Mouse (Mus musculus): ENCODE results near the gene Adm.
A peak's percentile ranks its signal among the peaks of the same experiment; 100 is the strongest.
"Not testable (repeated sequence)": the region's sequence is repeated elsewhere in the genome, so short reads cannot be mapped to it uniquely, and the experiment has no call there.

The Adm gene

DNA sequence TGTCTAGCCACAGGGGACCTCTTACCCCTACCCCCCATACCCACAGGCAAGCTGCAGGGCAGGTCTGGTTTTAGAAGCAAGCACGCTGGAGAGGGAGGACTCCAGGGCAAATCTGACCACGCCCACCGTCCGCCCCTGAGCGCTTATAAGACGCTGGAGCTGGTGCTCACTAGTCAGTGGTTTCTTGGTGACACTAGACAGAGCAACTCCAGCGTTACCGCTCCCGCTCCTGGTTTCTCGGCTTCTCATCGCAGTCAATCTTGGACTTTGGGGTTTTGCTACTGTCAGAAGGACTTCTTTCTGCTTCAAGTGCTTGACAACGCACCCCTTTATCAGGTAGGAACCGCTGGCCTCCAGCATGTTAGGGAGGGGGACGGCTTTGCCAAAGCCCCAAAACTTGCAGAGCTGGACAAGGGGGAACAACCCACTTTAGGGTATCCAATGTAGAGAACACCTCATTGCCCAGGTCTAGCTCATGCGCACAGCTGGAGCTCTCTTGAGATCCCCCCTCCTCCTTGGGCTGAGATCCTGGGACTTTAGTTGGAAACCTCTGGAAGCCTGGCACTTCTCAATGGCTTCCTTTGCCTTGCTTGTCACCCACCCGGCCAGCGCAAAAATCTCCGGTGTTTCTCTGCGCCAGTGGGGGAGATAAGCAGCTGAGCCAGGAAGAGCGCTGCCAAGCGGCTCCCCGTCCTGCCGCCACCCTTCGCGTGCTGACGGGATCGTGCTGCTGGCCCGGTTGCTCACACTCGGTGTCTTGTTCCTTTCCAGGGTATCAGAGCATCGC, at the start of gene Adm:
Adm (plus strand) TSS at position 176 of the 787 bp plus-strand sequence.
- DNase-seq (ENCODE audit: low spot score in 2 of 2) = peak; percentile 90 to 93

DNA sequence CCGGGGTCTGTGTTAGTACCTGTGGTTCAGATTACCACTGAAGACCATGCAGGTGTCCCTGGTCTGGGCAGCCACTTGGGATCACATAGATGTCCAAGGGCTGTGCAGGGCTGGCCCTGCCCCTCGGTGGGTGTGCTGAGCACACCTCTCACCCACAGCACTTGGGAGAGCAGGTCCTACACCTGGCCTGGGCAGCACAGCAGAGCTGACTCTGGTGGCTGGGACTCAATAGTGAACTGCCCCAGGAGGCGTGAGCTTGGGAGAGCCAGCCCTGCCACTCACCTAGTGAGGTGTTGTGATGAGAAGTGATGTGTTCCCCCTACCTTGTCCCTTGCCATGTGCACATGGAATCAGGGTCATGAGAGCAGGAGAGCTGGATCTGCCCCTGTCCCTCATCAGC, 43.8 kb upstream of the Adm start:
- DNase-seq (ENCODE audit: low spot score in 2 of 2) = no peak

GRCm38 (mm10) chr7:110584159-110584558, 43.3 kb upstream of the Adm start:
- no peak for DNase-seq (ENCODE audit: low spot score in 2 of 2)

DNA sequence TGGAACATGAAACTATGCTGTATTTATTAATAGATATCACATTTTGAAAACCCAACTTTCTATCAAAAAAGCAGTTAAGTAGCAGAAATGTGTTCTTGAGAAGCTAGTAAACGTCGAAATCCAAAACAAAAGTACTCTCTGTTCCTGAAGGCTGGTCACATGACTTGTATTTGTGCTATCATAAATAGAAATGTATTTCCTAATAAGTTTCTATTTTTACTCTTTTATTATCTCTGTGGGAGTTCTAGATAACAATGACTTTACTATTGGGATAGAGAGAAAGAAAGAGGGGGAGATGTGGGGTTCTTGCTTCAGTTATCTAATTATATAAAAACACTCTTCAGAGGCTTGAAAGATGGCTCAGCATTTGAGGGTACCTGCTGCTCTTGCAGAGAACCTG, 42.2 kb upstream of the Adm start:
- no peak for DNase-seq (ENCODE audit: low spot score in 2 of 2)

GRCm38 (mm10) chr7:110587721-110588120, 39.7 kb upstream of the Adm start:
- DNase-seq (ENCODE audit: low spot score in 2 of 2) = no peak

- DNase-seq (ENCODE audit: low spot score in 2 of 2) = not testable (repeated sequence)
Observed at GRCm38 (mm10) chr7:110593991-110594390, 33.5 kb upstream of the Adm start.

- no peak for DNase-seq (ENCODE audit: low spot score in 2 of 2)
Observed at GRCm38 (mm10) chr7:110597141-110597540, 30.3 kb upstream of the Adm start.

DNA sequence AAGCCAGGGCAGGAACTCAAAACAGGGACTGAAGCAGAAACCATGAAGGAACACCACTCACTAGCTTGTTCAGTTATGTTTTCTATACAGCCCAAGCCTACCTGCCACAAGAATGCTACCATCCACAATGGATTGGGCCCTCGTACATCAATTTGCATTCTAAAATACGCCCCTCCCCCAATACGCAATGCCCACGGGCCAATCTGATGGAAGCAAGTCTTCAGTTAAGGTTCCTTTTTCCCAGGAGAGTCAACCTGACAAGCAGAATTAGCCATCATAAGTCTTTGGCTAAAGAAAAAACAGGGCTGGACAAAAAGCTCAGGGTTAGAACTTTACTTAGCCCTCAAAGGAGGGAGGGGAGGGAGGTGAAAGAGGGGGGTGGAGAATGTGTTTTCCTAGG, 22.0 kb upstream of the Adm start:
- no peak for DNase-seq (ENCODE audit: low spot score in 2 of 2)

GRCm38 (mm10) chr7:110606906-110607305, 20.6 kb upstream of the Adm start:
- no peak for DNase-seq (ENCODE audit: low spot score in 2 of 2)

DNA sequence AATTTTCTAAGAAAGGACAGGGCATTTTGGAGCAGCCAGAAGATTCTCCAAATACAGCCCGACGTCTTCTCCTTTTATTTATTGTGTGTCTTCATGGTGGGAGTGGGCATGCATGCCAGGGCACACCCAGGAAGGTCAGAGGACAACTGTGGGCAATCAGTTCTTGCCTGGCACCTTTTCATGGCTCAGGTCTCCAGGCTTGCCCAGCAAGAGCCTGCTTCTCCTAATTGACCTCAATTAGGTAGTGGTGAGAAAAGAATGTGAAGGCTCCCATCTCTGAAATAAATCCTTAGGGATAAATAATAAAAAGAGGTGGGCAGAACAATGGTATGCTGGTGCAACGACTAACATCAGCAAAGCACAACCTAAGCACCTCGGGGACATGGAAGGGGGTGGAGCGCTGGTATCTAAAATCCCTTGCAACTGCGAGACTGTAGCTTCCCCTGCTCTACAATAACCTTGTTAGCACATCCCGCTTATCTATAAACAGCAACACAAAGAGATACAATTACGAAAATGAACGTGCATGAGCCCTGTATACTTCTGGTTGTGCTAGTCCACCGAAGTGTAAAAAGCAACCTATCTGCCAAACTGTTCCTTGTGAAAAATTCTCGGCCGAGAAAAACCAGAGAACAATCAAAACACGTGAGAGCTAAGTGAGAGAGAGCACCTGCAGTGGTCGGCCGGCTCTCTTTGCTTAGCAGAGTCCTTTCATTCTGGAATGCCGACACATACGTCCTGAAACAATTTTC, 13.9 kb upstream of the Adm start:
- no peak for DNase-seq (ENCODE audit: low spot score in 2 of 2)

DNA sequence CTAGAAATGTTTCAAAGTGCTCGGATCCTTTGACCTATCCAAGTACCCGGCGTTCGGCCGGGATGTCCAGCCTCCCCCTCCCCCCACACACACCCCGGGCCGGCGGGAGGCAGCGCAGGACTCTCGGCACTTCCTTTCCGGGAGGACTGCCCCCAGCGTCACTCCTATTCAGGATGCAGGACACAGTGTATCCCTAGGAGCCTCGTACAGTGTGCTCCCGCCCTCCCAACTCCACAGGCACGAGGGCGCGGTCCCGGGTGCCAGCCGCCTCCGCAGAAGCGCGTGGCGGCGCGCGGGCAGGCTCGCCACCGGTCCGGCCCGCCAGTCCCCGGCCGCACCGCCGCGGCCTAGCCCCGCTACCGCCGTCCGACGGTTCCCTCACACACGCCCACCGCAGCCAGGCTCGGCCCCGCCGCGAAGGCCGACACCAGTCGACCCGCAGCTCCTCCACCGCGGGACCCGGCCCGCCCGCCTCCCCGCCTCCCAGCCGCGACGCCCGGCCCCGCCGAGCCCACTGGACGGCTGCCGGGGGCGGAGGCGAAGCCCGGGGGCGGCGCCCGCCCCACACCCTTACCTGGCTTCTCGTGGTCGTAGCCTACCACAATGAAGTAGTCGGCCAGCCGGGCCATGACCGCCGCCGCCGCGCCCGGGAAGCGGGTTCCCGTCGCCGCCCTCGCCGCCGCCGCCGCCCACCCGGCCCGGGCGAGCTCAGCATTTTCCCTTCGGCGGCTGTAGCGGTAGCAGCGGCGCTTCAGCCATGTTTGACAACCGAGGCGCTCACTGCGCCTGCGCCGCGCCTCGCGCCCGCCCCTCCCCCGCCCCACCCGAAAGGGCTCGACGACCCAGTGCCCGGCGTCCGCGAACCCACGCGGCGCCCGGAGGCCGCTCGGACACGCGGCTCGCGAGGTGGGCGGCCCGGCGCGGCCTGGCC, 13.1 kb upstream of the Adm start, which contains the start of gene Sbf2:
Sbf2 (minus strand) TSS at position 790 of the 931 bp plus-strand sequence.
- peak; percentile 80 to 82 for DNase-seq (ENCODE audit: low spot score in 2 of 2)

DNA sequence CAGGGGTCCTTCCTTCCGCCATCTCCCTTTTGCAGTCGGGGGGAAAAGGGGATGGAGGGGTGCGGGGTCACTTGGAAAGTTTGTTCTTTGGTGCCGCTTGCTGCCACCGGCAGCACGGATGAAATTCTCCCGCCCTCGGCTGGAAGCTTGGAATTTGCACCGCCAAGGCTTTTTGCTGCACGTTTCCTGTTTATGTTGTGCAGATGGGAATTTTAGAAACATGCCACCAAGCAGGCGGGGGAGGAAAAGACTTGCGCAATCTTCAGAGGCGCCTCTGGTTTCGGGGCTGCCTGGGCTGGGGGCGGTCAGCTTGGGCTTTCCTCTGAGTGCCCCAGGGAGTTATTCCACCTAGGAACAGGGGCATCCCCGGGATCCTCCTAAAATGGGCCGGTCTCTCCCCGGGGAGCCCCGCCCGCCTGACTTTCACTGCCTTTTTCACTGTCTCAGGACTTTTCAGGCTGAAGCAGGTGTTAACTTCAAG, 12.3 kb upstream of the Adm start:
- DNase-seq (ENCODE audit: low spot score in 2 of 2) = peak; percentile 68 to 75

GRCm38 (mm10) chr7:110615792-110616191, 11.7 kb upstream of the Adm start:
- peak in 1 of 2 experiments; percentile 13 for DNase-seq (ENCODE audit: low spot score in 2 of 2)

- no peak for DNase-seq (ENCODE audit: low spot score in 2 of 2)
Observed at GRCm38 (mm10) chr7:110619086-110619611, 8.3 kb upstream of the Adm start.

GRCm38 (mm10) chr7:110624067-110624466, 3.4 kb upstream of the Adm start:
- no peak for DNase-seq (ENCODE audit: low spot score in 2 of 2)

DNA sequence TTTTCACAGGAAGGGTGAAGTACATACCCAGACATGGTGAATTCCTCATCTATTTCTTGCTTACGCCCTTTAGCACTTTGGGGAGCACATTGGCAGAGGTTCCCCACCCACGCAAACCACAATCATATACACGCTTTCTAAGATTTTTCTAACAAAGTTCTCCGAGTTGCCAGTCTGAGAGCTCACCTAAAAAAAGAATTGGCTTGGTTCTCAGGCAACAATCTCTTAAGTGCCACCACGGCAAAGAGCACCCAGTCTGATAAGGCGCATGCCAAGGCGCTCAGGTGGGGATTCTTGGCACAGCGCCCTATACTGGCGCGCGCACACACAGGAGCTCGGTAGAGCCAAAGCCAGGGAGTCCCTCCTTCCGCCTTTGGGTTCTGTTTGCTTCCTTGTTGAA, 2.5 kb upstream of the Adm start:
- DNase-seq (ENCODE audit: low spot score in 2 of 2) = no peak

- DNase-seq (ENCODE audit: low spot score in 2 of 2) = no peak
Observed at GRCm38 (mm10) chr7:110625489-110625888, 2.0 kb upstream of the Adm start.

DNA sequence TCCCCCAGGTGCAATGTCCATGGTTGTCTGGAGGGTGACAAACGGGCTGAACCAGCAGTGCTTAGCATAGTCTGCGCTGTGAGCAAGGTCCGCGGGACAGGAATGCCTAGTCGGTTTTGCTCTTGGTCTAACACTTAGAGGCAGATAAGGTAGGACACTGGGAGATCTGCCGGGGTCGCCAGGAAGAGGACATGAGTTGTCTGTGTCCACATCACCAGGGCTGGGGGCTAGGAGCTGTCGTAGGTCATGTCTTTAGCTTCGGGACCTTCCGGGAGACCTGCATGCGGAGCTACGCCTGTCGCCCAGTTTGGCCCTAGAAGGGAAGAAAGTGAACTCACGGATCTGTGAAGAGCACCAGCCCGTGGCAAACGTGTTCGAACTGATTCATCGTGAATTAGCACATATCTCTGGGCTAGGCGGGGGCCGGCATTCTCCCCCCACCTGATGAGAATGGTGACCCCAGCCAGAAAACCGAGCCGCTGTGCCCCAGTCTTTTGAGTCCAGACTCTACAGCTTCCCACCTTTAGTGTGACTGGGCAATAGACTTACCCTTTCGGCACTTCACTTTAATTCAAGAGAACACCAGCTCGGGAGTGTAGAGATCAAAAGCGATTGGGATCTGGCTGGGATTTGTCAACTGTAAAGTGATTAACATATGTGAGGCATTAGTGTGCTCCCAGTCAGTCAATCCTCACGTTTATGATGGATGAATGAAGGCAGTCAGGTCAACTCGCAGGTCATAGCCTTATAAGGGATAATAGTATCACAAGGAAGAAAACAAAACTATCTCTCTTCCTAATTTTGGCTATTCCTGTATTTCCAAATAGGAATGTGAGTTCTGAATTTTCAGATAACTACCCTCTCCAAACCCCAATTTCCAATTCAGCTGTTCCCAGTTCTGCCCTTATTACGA, 1.0 kb upstream of the Adm start:
- no peak for DNase-seq (ENCODE audit: low spot score in 2 of 2)

- peak in 1 of 2 experiments; percentile 29 for DNase-seq (ENCODE audit: low spot score in 2 of 2)
Observed at GRCm38 (mm10) chr7:110627099-110627482, 370 bp upstream of the Adm start.

DNA sequence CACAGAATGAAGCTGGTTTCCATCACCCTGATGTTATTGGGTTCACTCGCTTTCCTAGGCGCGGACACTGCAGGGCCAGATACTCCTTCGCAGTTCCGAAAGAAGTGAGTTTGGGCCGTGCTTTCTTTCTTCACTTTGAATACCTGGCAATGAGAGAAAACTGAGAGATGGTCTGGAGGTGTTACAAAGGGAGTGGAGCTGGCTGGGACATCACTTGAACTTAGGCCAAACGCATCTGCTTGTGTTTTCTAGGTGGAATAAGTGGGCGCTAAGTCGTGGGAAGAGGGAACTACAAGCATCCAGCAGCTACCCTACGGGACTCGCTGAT, 776 bp downstream of the Adm start:
- DNase-seq (ENCODE audit: low spot score in 2 of 2) = no peak

Measured in urinary bladder, postnatal 36 days (tissue).